Mouse (Mus musculus): ENCODE results near the gene Kl.

Kl gene

GRCm38 (mm10) chr5:151027171-151027570 lies 74.8 kb downstream of the Kl start:
- DNase-seq (ENCODE audit: low spot score in 2 of 2) = no peak

- no peak for DNase-seq (ENCODE audit: low spot score in 2 of 2)
These were observed 76.5 kb downstream of the Kl start for GRCm38 (mm10) chr5:151028906-151029305.

- DNase-seq (ENCODE audit: low spot score in 2 of 2) = no peak
These were observed 82.5 kb downstream of the Kl start for GRCm38 (mm10) chr5:151034715-151035512.

GRCm38 (mm10) chr5:151037871-151038270 lies 85.5 kb downstream of the Kl start:
- no peak for DNase-seq (ENCODE audit: low spot score in 2 of 2)

GRCm38 (mm10) chr5:151042911-151043310 lies 90.5 kb downstream of the Kl start:
- no peak for DNase-seq (ENCODE audit: low spot score in 2 of 2)
